Mouse (Mus musculus) forebrain, embryonic 16.5 days (tissue): ENCODE data around the gene Rnaseh2a. TPM values are rescaled to one million over a fixed set of nuclear protein-coding genes. Genes with fewer than 3 reads are reported as not detected.

ENCODE experiments used
- ATAC-seq: fragments of 200-750 bp; cut with Nextera tagmentation; 2 replicates; pipeline ENCODE4 v1.8.0; 2017; ENCODE audit warnings: mild to moderate bottlenecking, moderate library complexity
- H3K27ac ChIP-seq: fragments of 300-500 bp; sonication (generic); 2 replicates; pipeline ENCODE4 v1.5.1; 2014; ENCODE audit warnings: low read length, control low read depth
- H3K27me3 ChIP-seq: fragments of 300-500 bp; sonication (generic); replicated peaks from 2 replicates; pipeline ENCODE4 v1.6.1; 2014; ENCODE audit warnings: low read length; ENCODE audit not compliant: control insufficient read depth, insufficient read depth
- H3K36me3 ChIP-seq: fragments of 300-500 bp; sonication (generic); 2 replicates; pipeline ENCODE4 v1.6.1; 2014; ENCODE audit not compliant: control insufficient read depth, insufficient read depth
- H3K4me1 ChIP-seq: fragments of 300-500 bp; sonication (generic); replicated peaks from 2 replicates; pipeline ENCODE4 v1.6.1; 2014; ENCODE audit warnings: low read length; ENCODE audit not compliant: control insufficient read depth, insufficient read depth
- H3K4me2 ChIP-seq: fragments of 300-500 bp; sonication (generic); 2 replicates; pipeline ENCODE4 v1.6.1; 2014; ENCODE audit warnings: mild to moderate bottlenecking, low read length, control low read depth
- H3K4me3 ChIP-seq: fragments of 300-500 bp; sonication (generic); replicated peaks from 2 replicates; pipeline ENCODE4 v1.5.1; 2014; ENCODE audit warnings: mild to moderate bottlenecking, low read length, control low read depth
- H3K9ac ChIP-seq: fragments of 300-500 bp; sonication (generic); replicated peaks from 2 replicates; pipeline ENCODE4 v1.6.1; 2014; ENCODE audit warnings: low read depth, low read length, control low read depth
- H3K9me3 ChIP-seq: fragments of 300-500 bp; sonication (generic); 2 replicates; pipeline ENCODE4 v1.6.1; 2016; ENCODE audit warnings: low read length; ENCODE audit not compliant: control insufficient read depth
- WGBS: fragments of 180-500 bp; shearing (Covaris S2); extraction: QIAGEN DNeasy Blood & Tissue Kit; methylation state at CpG from one replicate; pipeline ENCODE4 v1.1.7; 2014; 5-methylcytosine and 5-hydroxymethylcytosine counted together
- polyA plus RNA-seq: library from polyadenylated mRNA; unstranded; fragments of >200 nt; fragmentation: Nextera tagmentation; extraction: Ambion mirVana; gene quantifications from 2 replicates; pipeline ENCODE4 v1.2.1, GENCODE M21; 2015

The Rnaseh2a gene
- polyA plus RNA-seq, 1 experiment from 2014 or later, result 85.8 TPM

DNA sequence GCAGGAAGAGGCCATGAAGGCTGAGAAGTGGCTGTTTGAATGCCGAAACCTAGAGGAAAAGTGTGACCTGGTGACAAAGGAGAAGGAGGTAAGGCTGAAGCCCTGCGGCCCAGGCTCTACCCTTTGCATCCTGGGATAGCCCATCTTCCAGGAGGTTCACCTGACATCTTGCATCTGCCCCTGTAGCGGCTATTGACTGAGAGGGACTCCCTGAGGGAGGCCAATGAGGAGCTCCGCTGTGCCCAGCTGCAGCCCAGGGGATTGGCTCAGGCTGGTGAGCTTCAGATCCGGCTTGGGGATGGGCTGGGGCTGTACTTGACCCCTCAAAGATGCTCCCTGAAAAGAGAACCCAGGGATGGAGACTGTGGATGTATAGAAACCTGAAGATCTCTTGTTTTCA, 27.4 kb upstream of the Rnaseh2a start:
- Histone ChIP-seq H3K9me3 (no peaks in the 10 kb centered on the region), H3K27me3 (no peaks in the 10 kb centered on the region), H3K4me2 (no peak overlapping the region), H3K4me1 (peaks cover 8% of the 10 kb centered on the region), H3K4me3 (no peak overlapping the region), H3K27ac (no peak overlapping the region), H3K9ac (no peak overlapping the region), H3K36me3 (no peaks in the 10 kb centered on the region)
- no peak for ATAC-seq
- 85% methylated on average over 5 of the region's 5 CpGs for WGBS

DNA sequence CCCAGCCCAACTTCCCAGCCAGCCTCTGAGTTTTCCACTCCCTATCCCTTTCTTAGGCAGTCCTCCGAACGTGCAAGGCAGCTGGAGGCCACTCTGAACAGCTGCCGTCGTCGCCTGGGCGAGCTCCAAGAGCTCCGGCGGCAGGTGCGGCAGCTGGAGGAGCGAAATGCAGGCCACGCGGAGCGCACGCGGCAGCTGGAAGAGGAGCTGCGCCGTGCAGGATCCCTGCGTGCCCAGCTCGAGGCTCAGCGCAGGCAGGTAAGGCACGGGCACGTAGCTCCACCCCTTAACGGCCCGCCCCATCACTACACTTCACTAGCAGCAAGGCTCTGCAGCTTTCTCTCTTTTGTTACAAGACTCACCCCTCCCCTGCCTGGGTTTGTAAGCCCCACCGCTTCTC, 26.1 kb upstream of the Rnaseh2a start:
- 14% methylated on average over 25 of the region's 25 CpGs for WGBS
- Histone ChIP-seq H3K4me3 (no peak overlapping the region), H3K4me2 (no peak overlapping the region), H3K36me3 (no peaks in the 10 kb centered on the region), H3K27me3 (no peaks in the 10 kb centered on the region), H3K27ac (no peak overlapping the region), H3K9ac (peak overlapping the region; percentile 29; the same call in 1 of the 2 replicates), H3K4me1 (peaks cover 13% of the 10 kb centered on the region), H3K9me3 (no peaks in the 10 kb centered on the region)
- peak; percentile 15; the same call in 1 of the 2 replicates for ATAC-seq

- WGBS, result 92% methylated on average over 9 of the region's 9 CpGs
- Histone ChIP-seq H3K9ac (no peak overlapping the region), H3K4me1 (peaks cover 19% of the 10 kb centered on the region), H3K27me3 (no peaks in the 10 kb centered on the region), H3K36me3 (no peaks in the 10 kb centered on the region), H3K27ac (no peak overlapping the region), H3K9me3 (no peaks in the 10 kb centered on the region), H3K4me3 (no peak overlapping the region), H3K4me2 (no peak overlapping the region)
- ATAC-seq, result no peak
Measured at GRCm38 (mm10) chr8:84994375-84994774, 24.8 kb upstream of the Rnaseh2a start.

- H3K36me3 ChIP-seq, result no peaks in the 10 kb centered on the region
- peak; percentile 7; the same call in 1 of the 2 replicates for ATAC-seq
- H3K4me3 ChIP-seq, result peak overlapping the region; percentile 74
- peaks cover 20% of the 10 kb centered on the region for H3K4me1 ChIP-seq
- H3K4me2 ChIP-seq, result peak overlapping the region; percentile 97
- 0 out of 2 replicates have a peak overlapping the region, but pooled peaks have one; percentile 28 for H3K27ac ChIP-seq
- 2% methylated on average over 15 of the region's 15 CpGs for WGBS
- peak overlapping the region; percentile 81 for H3K9ac ChIP-seq
- H3K27me3 ChIP-seq, result peaks cover 10% of the 10 kb centered on the region; the same call in 1 of the 2 replicates
- no peaks in the 10 kb centered on the region for H3K9me3 ChIP-seq
Measured at GRCm38 (mm10) chr8:84990836-84991235, 21.3 kb upstream of the Rnaseh2a start.

DNA sequence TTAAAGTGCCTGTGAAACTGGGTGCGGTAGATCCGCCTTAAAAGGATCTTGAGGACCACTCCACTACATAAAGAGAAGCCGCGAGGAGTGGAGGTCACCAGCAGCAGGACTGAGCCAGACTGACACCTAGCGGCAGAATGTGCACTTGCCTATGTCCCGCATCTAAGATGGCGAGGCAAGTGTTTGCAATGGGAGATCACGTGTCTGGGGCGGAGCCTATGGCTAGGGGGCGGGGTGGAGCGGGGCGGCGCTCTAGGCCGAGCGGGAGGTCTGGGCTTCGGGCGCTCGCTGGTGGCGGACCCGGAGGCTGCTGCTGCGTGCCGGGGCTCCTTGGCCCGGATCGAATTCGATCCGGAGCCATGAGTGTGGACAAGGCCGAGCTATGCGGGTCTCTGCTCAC, 20.8 kb upstream of the Rnaseh2a start, which contains the start of gene Hook2:
Gene Hook2, plus strand, starts transcription at position 255 of the 400 bp plus-strand sequence.
- H3K36me3 ChIP-seq, result no peaks in the 10 kb centered on the region
- ATAC-seq, result peak; percentile 89

DNA sequence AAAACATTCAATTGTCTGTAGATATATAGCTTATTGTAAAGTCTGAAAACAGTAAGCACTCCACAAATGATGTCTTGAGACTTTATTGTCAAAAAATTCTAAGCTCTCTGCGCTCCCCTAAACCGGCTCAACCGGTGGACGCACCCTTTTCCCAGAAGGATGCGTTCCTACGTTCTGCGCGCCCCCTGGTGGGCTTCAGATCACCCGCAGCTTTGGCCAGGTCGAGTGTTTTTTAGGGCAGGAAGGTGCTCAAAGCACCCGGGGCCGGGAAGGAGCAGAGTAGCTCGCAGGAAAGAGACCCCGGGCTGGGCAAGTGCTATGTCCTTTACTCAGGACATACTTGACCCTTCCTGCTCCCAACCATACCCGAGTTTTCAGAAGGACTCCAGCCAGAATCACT, 20.2 kb upstream of the Rnaseh2a start:
- ATAC-seq, result peak; percentile 51
- peak overlapping the region; percentile 59 for H3K9ac ChIP-seq
- peaks cover 10% of the 10 kb centered on the region; the same call in 1 of the 2 replicates for H3K27me3 ChIP-seq
- peak overlapping the region; percentile 82 for H3K27ac ChIP-seq
- H3K4me3 ChIP-seq, result peak overlapping the region; percentile 74
- under 1% methylated on average over 15 of the region's 15 CpGs for WGBS
- no peaks in the 10 kb centered on the region for H3K9me3 ChIP-seq
- no peaks in the 10 kb centered on the region for H3K36me3 ChIP-seq
- peak overlapping the region; percentile 97 for H3K4me2 ChIP-seq
- H3K4me1 ChIP-seq, result peaks cover 30% of the 10 kb centered on the region

More for the DNA sequence above, 20.8 kb upstream of the Rnaseh2a start, which contains the start of gene Hook2:
- Histone ChIP-seq H3K9me3 (no peaks in the 10 kb centered on the region), H3K9ac (peak within 1 kb of the TSS; percentile 81), H3K27ac (peak within 1 kb of the TSS; percentile 82), H3K4me3 (peak within 1 kb of the TSS; percentile 74), H3K4me2 (peak within 1 kb of the TSS; percentile 97), H3K4me1 (peaks cover 25% of the 10 kb centered on the region), H3K27me3 (peaks cover 10% of the 10 kb centered on the region; the same call in 1 of the 2 replicates)
- WGBS, result 0% methylated on average over 26 of the region's 28 CpGs

DNA sequence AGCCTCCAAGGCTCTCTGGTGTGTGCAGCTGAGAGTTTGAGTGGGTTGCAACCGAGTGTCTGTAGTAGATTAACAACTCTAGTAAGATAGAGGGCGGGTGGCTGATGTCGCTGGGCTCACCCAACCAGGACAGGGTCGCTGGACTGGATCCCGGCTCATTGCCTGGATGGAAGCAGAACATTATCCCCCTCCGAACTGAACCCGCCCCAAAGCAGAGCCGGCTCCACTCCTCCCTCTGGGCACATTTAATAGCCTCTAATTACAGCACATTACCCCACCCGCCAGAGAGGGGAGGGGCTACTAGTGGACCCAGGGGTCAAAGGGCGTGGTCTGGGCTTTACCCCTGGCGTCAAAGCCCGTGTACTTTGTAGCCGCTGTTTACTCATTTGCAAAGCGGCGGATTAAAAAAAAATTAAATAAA, 19.8 kb upstream of the Rnaseh2a start:
- ATAC-seq, result no peak
- Histone ChIP-seq H3K9ac (0 out of 2 replicates have a peak overlapping the region, but pooled peaks have one; percentile 26), H3K9me3 (no peaks in the 10 kb centered on the region), H3K27ac (no peak overlapping the region), H3K27me3 (peaks cover 10% of the 10 kb centered on the region; the same call in 1 of the 2 replicates), H3K4me2 (peak overlapping the region; percentile 97), H3K4me1 (peaks cover 33% of the 10 kb centered on the region), H3K36me3 (no peaks in the 10 kb centered on the region), H3K4me3 (no peak overlapping the region)
- WGBS, result 12% methylated on average over 15 of the region's 15 CpGs

DNA sequence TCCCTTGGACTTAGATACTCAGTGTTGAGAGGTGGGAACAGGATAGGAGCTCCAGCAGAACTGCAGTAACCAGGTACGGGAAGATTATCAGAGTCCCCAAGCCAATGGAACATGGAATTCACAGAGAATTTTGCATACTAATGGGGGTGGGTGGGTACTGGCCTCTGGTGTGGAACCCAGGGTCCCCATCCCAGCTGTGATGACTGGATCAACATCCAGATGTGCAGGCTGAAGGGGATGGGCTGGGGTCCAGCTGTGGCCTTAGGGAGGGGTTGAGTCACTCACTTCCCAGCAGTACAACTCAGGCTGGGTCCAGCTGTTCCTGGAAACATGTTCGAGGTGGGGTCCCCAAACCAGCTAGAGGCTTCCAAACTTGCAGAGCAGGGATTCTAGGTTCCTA, 18.3 kb upstream of the Rnaseh2a start:
- Histone ChIP-seq H3K9me3 (no peaks in the 10 kb centered on the region), H3K27ac (no peak overlapping the region), H3K36me3 (no peaks in the 10 kb centered on the region), H3K27me3 (peaks cover 10% of the 10 kb centered on the region; the same call in 1 of the 2 replicates), H3K9ac (no peak overlapping the region), H3K4me1 (peaks cover 33% of the 10 kb centered on the region), H3K4me3 (no peak overlapping the region), H3K4me2 (no peak overlapping the region)
- WGBS, result 73% methylated on average over 2 of the region's 2 CpGs
- ATAC-seq, result no peak

DNA sequence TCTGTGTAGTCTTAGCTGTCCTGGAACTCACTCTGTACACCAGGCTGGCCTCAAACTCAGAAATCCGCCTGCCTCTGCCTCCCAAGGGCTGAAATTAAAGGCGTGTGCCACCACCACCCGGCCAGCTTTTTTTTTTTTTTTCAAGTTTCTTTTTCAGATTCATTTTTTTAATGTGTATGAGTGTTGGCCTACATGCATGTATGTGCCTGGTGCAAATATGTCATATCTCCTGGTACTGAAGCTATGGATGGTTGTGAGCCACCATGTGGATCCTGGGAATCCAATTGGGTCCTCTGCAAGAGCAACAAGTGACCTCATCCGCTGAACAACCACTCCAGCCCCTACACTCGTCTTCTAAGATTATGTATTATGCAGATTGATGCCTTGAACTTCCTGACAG, 17.8 kb upstream of the Rnaseh2a start:
- no peaks in the 10 kb centered on the region for H3K9me3 ChIP-seq
- 80% methylated on average over 5 of the region's 5 CpGs for WGBS

More for the DNA sequence above, 17.8 kb upstream of the Rnaseh2a start:
- H3K9ac ChIP-seq, result no peak overlapping the region
- peaks cover 33% of the 10 kb centered on the region for H3K4me1 ChIP-seq
- no peak overlapping the region for H3K4me3 ChIP-seq
- peaks cover 10% of the 10 kb centered on the region; the same call in 1 of the 2 replicates for H3K27me3 ChIP-seq
- H3K4me2 ChIP-seq, result no peak overlapping the region
- H3K36me3 ChIP-seq, result no peaks in the 10 kb centered on the region
- H3K27ac ChIP-seq, result no peak overlapping the region
- ATAC-seq, result no peak
